Mouse (Mus musculus) ES-E14 (cell line): ENCODE data around the gene Rbm4b. TPM values are rescaled to one million over a fixed set of nuclear protein-coding genes. Genes with fewer than 3 reads are reported as not detected.
"Not testable (repeated sequence)": the region's sequence is repeated elsewhere in the genome, so short reads cannot be mapped to it uniquely, and the experiment has no call there.

Source experiments
- DNase-seq: peaks from one replicate; pipeline ENCODE4 v3.0.0-alpha.2; 2013; ENCODE audit warnings: low read depth, low spot score
- H3K27ac ChIP-seq: 2 replicates; pipeline ENCODE4 v1.5.1; 2012; ENCODE audit warnings: low read depth, mild to moderate bottlenecking, low read length, moderate library complexity, mixed read lengths; ENCODE audit not compliant: poor library complexity, insufficient read depth, severe bottlenecking
- H3K36me3 ChIP-seq: 2 replicates; pipeline ENCODE4 v1.6.1; 2012; ENCODE audit warnings: mild to moderate bottlenecking, low read length, moderate library complexity, mixed read lengths; ENCODE audit not compliant: control insufficient read depth, poor library complexity, insufficient read depth, severe bottlenecking
- H3K4me1 ChIP-seq, 2 experiments: fragments of 150-350 bp in 1 of 2; sonication (generic) in 1 of 2; 2 replicates each; pipeline ENCODE4 v1.6.1; 2012; ENCODE audit warnings: low read length in 2 of 2, mild to moderate bottlenecking in 1 of 2, mixed read lengths in 1 of 2; ENCODE audit not compliant: control insufficient read depth in 2 of 2, insufficient read depth in 2 of 2, poor library complexity in 1 of 2
- H3K4me3 ChIP-seq, 2 experiments: fragments of 150-350 bp in 1 of 2; sonication (generic) in 1 of 2; 2 replicates each; pipeline ENCODE4 v1.5.1; 2012; ENCODE audit warnings: low read length in 2 of 2, low read depth in 1 of 2, mild to moderate bottlenecking in 1 of 2, mixed read lengths in 1 of 2; ENCODE audit not compliant: insufficient read depth in 1 of 2, poor library complexity in 1 of 2, severe bottlenecking in 1 of 2
- H3K9ac ChIP-seq: 2 replicates; pipeline ENCODE4 v1.6.1; 2012; ENCODE audit warnings: low read depth, mild to moderate bottlenecking, low read length, mixed read lengths; ENCODE audit not compliant: poor library complexity, insufficient read depth, severe bottlenecking
- H3K9me3 ChIP-seq: fragments of 150-350 bp; sonication (generic); 2 replicates; pipeline ENCODE4 v1.6.1; 2012; ENCODE audit warnings: low read depth, mild to moderate bottlenecking, low read length; ENCODE audit not compliant: control insufficient read depth, insufficient read depth
- CHD2 ChIP-seq: IDR thresholded peaks from 2 replicates; pipeline ENCODE4 v1.6.1; 2014; ENCODE audit warnings: mild to moderate bottlenecking, low read depth, low read length, inconsistent platforms
- HCFC1 ChIP-seq: IDR thresholded peaks from 2 replicates; pipeline ENCODE4 v1.6.1; 2012; ENCODE audit warnings: low read length, inconsistent platforms, borderline replicate concordance; ENCODE audit not compliant: insufficient read depth
- MAFK ChIP-seq: IDR thresholded peaks from 2 replicates; pipeline ENCODE4 v1.6.1; 2014; ENCODE audit warnings: mild to moderate bottlenecking, low read depth, low read length, inconsistent platforms; ENCODE audit not compliant: insufficient read depth
- ZC3H11A ChIP-seq: IDR thresholded peaks from 2 replicates; pipeline ENCODE4 v1.6.1; 2012; ENCODE audit warnings: low read depth, mild to moderate bottlenecking, inconsistent platforms, low read length, borderline replicate concordance
- ZNF384 ChIP-seq: IDR thresholded peaks from 2 replicates; pipeline ENCODE4 v1.6.1; 2012; ENCODE audit warnings: low read depth, low read length, inconsistent platforms
- in situ Hi-C, 2 experiments: fragments of 600-800 bp; cut with MboI; formaldehyde crosslinking; loops; one replicate each; pipeline ENCODE4 v1.15.1; 2025; ENCODE audit warnings: low sequenced_read_pairs in 2 of 2, inconsistent platforms in 1 of 2; ENCODE audit not compliant: unreplicated experiment in 2 of 2
- total RNA-seq: library from RNA; depleted of rRNA; stranded (reverse); fragments of 300-350 nt; gene quantifications from 2 replicates; pipeline ENCODE4 v1.2.3, GENCODE M21; 2012

Gene Rbm4b
- total RNA-seq, 1 experiment, result 11.1 TPM

- in situ Hi-C loops, result no loop called here
- H3K36me3 ChIP-seq, result peaks cover 2% of the 10 kb centered on the region; the same call in 1 of the 2 replicates
- peak overlapping the region; percentile 100 for H3K27ac ChIP-seq
These were observed 54.4 kb downstream of the Rbm4b start for GRCm38 (mm10) chr19:4810746-4811062.

GRCm38 (mm10) chr19:4811063-4811908 is 55.0 kb downstream of the Rbm4b start, which contains the start of the genes Gm21992 and Rbm14:
Gene Gm21992, minus strand, starts transcription at chr19:4811612.
Gene Rbm14, minus strand, starts transcription at chr19:4811634.
- Histone ChIP-seq H3K36me3 (peaks cover 2% of the 10 kb centered on the region; the same call in 1 of the 2 replicates), H3K9me3 (no peaks in the 10 kb centered on the region), H3K9ac (peak within 1 kb of the TSS; percentile 97), H3K4me1 (peaks cover 3 to 4% of the 10 kb centered on the region in 2 experiments; a peak in 3 of 4 replicates), H3K4me3 (peak within 1 kb of the TSS; percentile 77 to 94), H3K27ac (peak within 1 kb of the TSS; percentile 100)
- in situ Hi-C loops, result no loop called here
- peak; percentile 98 for DNase-seq
- TF ChIP-seq CHD2 (0 out of 2 replicates have a peak, but pooled peaks have one; percentile 42), ZNF384 (no peak), ZC3H11A (no peak), HCFC1 (peak; percentile 8; the same call in 1 of the 2 replicates)

More at GRCm38 (mm10) chr19:4810746-4811062, 54.4 kb downstream of the Rbm4b start:
- H3K4me3 ChIP-seq, result peak overlapping the region; percentile 77 to 92
- H3K9me3 ChIP-seq, result no peaks in the 10 kb centered on the region
- peak; percentile 47 for DNase-seq
- peak overlapping the region; percentile 97 for H3K9ac ChIP-seq
- no peak for TF ChIP-seq MAFK
- peak; percentile 44; the same call in 1 of the 2 replicates for TF ChIP-seq HCFC1
- peaks cover 3 to 4% of the 10 kb centered on the region in 2 experiments; a peak in 3 of 4 replicates for H3K4me1 ChIP-seq

- no peak for DNase-seq
- Histone ChIP-seq H3K4me1 (peaks cover 3 to 4% of the 10 kb centered on the region in 2 experiments; a peak in 3 of 4 replicates), H3K36me3 (peaks cover 2% of the 10 kb centered on the region; the same call in 1 of the 2 replicates), H3K9ac (peak overlapping the region; percentile 89), H3K27ac (peak overlapping the region; percentile 89), H3K4me3 (peak overlapping the region; percentile 77 to 94), H3K9me3 (no peaks in the 10 kb centered on the region)
- in situ Hi-C loops, result no loop called here
- TF ChIP-seq CHD2, result no peak
- 0 out of 2 replicates have a peak, but pooled peaks have one; percentile 10 for TF ChIP-seq ZC3H11A
- no peak for TF ChIP-seq MAFK
- TF ChIP-seq HCFC1, result no peak
- TF ChIP-seq ZNF384, result no peak
These were observed 55.6 kb downstream of the Rbm4b start for GRCm38 (mm10) chr19:4811909-4812242.

GRCm38 (mm10) chr19:4812334-4812949 is 56.1 kb downstream of the Rbm4b start:
- H3K4me1 ChIP-seq, in situ Hi-C loops, H3K9me3 ChIP-seq, H3K36me3 ChIP-seq, DNase-seq: not testable (repeated sequence)
- H3K9ac ChIP-seq, result peak overlapping the region; percentile 89; the same call in 1 of the 2 replicates
- peak overlapping the region; percentile 77 to 94 for H3K4me3 ChIP-seq
- H3K27ac ChIP-seq, result peak overlapping the region; percentile 89; the same call in 1 of the 2 replicates
